Mouse (Mus musculus) heart, embryonic 14.5 days (tissue): ENCODE data around the gene Ccdc34. TPM values are rescaled to one million over a fixed set of nuclear protein-coding genes. Genes with fewer than 3 reads are reported as not detected.
"Not testable (repeated sequence)": the region's sequence is repeated elsewhere in the genome, so short reads cannot be mapped to it uniquely, and the experiment has no call there.

ENCODE experiments used
- ATAC-seq: fragments of 200-750 bp; cut with Nextera tagmentation; 2 replicates; pipeline ENCODE4 v1.8.0; 2017; ENCODE audit warnings: low read depth, moderate TSS enrichment; ENCODE audit not compliant: insufficient number of reproducible peaks, insufficient read depth, low FRiP score
- H3K27ac ChIP-seq, 2 experiments: fragments of 200-500 bp in 1 of 2; fragments of 300-500 bp in 1 of 2; sonication (generic) in 1 of 2; replicated peaks in 1 of 2; 2 replicates each; pipeline ENCODE4 v1.5.1; 2012 to 2014; ENCODE audit warnings: low read depth in 2 of 2, low read length in 2 of 2, control low read depth in 1 of 2, mild to moderate bottlenecking in 1 of 2, mixed read lengths in 1 of 2; ENCODE audit not compliant: control insufficient read depth in 1 of 2, insufficient read depth in 1 of 2
- H3K27me3 ChIP-seq: fragments of 300-500 bp; sonication (generic); 2 replicates; pipeline ENCODE4 v1.6.1; 2014; ENCODE audit warnings: mild to moderate bottlenecking, low read length, control low read depth; ENCODE audit not compliant: control insufficient read depth, insufficient read depth
- H3K36me3 ChIP-seq: fragments of 300-500 bp; sonication (generic); 2 replicates; pipeline ENCODE4 v1.6.1; 2014; ENCODE audit warnings: mild to moderate bottlenecking, control low read depth, low read length, mixed read lengths; ENCODE audit not compliant: control insufficient read depth, insufficient read depth
- H3K4me1 ChIP-seq, 2 experiments: fragments of 200-500 bp in 1 of 2; fragments of 300-500 bp in 1 of 2; sonication (generic) in 1 of 2; 2 replicates each; pipeline ENCODE4 v1.6.1; 2012 to 2014; ENCODE audit warnings: low read length in 2 of 2, control low read depth in 1 of 2, mixed read lengths in 1 of 2; ENCODE audit not compliant: control insufficient read depth in 2 of 2, insufficient read depth in 2 of 2
- H3K4me2 ChIP-seq: fragments of 300-500 bp; sonication (generic); 2 replicates; pipeline ENCODE4 v1.6.1; 2014; ENCODE audit warnings: mild to moderate bottlenecking, low read length
- H3K4me3 ChIP-seq, 2 experiments: fragments of 200-500 bp in 1 of 2; fragments of 300-500 bp in 1 of 2; sonication (generic) in 1 of 2; 2 replicates each; pipeline ENCODE4 v1.5.1; 2012 to 2014; ENCODE audit warnings: low read length in 2 of 2, mild to moderate bottlenecking in 2 of 2, control low read depth in 1 of 2, low read depth in 1 of 2, moderate library complexity in 1 of 2; ENCODE audit not compliant: control insufficient read depth in 1 of 2, insufficient read depth in 1 of 2
- H3K9ac ChIP-seq: fragments of 300-500 bp; sonication (generic); 2 replicates; pipeline ENCODE4 v1.6.1; 2014; ENCODE audit warnings: mild to moderate bottlenecking, low read length
- H3K9me3 ChIP-seq: fragments of 300-500 bp; sonication (generic); 2 replicates; pipeline ENCODE4 v1.6.1; 2016; ENCODE audit warnings: low read length, control low read depth; ENCODE audit not compliant: control insufficient read depth
- WGBS: fragments of 180-500 bp; shearing (Covaris S2); extraction: QIAGEN DNeasy Blood & Tissue Kit; methylation state at CpG from one replicate; pipeline ENCODE4 v1.1.7; 2014; 5-methylcytosine and 5-hydroxymethylcytosine counted together
- polyA plus RNA-seq: library from polyadenylated mRNA; unstranded; fragments of >200 nt; fragmentation: Nextera tagmentation; extraction: Ambion mirVana; gene quantifications from 2 replicates; pipeline ENCODE4 v1.2.1, GENCODE M21; 2014

The Ccdc34 gene
- polyA plus RNA-seq, 1 experiment from 2014 or later = 25.4 TPM

DNA sequence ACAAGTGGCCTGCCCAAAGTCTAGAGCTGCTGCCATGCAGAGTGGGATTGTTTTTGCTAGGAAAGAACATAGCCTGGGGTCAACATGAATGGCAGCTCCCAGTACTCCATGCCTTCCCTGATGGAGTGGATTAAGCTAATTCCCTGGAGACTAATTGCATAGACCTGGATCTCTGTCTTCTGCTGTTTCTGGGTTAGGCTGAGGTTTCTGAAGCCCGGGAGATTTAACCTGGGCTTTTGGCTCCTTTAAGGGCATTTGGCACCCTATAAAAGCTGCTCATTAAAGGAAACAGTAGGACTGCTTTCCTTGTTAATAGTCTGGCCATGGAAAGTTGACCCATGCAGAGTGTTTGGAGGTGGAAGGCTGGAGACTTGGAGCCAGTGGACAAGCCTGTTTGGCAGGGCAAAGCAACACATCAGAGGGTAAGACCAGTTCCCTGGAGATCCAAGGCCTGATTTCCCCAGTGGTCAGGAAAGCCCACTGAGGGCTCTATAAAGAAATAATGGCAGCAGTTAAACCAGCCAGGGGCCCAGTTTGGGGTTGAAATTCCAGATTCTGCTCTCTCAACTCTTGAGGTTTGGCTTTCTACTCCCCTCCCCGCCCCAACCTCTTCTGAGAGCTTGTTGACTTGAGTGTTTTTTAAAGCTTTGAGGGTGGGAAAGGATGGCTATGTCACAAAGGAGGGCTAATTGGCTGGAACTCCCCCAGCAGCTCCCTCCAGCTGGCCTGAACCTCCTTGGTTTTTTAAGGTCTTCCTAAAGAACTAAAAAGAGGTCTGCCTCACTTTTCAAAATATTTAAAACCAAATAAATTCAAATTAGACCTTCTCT, 117.4 kb downstream of the Ccdc34 start:
- ATAC-seq = no peak
- no peak overlapping the region for H3K27ac ChIP-seq
- H3K36me3 ChIP-seq = no peaks in the 10 kb centered on the region
- WGBS = 65% methylated on average over 2 of the region's 2 CpGs
- no peaks in the 10 kb centered on the region for H3K27me3 ChIP-seq
- no peak overlapping the region for H3K4me3 ChIP-seq
- H3K4me2 ChIP-seq = no peak overlapping the region
- no peaks in the 10 kb centered on the region for H3K9me3 ChIP-seq
- no peak overlapping the region for H3K9ac ChIP-seq
- no peaks in the 10 kb centered on the region for H3K4me1 ChIP-seq

DNA sequence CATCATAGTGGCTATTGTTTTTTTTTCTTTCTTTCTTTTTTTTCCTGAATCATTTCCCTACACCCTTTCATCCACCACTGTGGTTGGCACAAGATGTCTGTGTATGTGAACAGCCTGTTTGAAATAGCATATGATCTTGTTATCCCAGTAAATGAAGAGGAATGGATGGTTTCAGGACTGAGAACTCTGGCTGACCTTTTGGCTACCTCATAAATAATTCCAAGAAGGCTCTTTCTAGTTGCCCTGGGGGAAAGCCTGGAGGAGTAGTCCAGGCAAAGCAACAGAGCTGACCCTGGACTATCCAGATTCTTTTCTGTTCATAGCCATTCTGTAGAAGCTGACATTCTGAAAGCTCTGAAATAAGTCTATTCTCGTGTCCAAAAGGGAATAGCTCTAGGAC, 119.7 kb downstream of the Ccdc34 start:
- Histone ChIP-seq H3K27me3 (no peaks in the 10 kb centered on the region), H3K27ac (no peak overlapping the region), H3K4me1 (no peaks in the 10 kb centered on the region), H3K9me3 (no peaks in the 10 kb centered on the region), H3K4me3 (no peak overlapping the region), H3K4me2 (no peak overlapping the region), H3K36me3 (no peaks in the 10 kb centered on the region), H3K9ac (no peak overlapping the region)
- ATAC-seq = no peak
- 74% methylated on average over 1 of the region's 1 CpGs for WGBS

DNA sequence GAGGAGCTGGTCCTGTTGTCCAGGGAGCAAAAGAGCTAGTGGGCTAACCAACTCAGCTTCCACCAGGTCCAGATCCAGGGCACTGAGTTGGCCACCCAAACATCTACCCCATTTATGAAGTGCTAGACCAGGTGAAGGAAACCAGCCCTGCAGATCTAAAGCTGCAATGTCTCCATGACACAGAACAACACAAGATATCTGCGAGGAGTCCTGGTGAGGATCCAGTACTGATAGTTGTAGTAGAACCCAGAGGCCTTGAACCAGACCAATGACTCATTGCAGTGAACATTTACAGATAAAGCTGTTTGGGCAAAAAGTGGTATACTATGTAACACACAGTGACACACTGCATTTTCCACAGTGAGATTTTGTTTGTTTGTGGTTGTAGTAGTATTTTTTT, 120.5 kb downstream of the Ccdc34 start:
- Histone ChIP-seq H3K9me3 (no peaks in the 10 kb centered on the region), H3K27ac (no peak overlapping the region), H3K27me3 (no peaks in the 10 kb centered on the region), H3K4me3 (no peak overlapping the region), H3K4me1 (no peaks in the 10 kb centered on the region), H3K9ac (no peak overlapping the region), H3K36me3 (no peaks in the 10 kb centered on the region), H3K4me2 (no peak overlapping the region)
- no peak for ATAC-seq
- 69% methylated on average over 1 of the region's 1 CpGs for WGBS

DNA sequence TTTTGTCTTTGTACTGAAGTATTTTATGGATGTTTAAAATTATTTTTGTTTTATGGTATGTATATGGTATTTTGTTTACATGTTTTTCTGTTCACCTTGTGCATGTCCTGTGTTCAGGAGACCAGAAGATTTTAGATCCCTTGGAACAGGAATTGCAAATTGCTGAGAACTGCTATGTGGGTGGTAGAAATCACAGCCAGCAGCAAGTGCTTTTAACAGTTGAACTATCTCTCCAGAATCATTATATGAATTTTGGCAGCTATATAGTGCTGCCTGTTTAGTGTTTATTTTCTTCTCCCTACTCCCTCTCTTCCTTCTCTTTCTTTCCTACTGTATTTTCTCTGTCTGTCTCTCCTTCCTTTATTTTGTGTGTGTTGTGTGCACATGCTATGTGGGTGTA, 130.4 kb downstream of the Ccdc34 start:
- not testable (repeated sequence) for H3K27me3 ChIP-seq, H3K4me1 ChIP-seq, H3K36me3 ChIP-seq, H3K4me2 ChIP-seq, H3K27ac ChIP-seq, H3K4me3 ChIP-seq, H3K9me3 ChIP-seq, ATAC-seq, H3K9ac ChIP-seq

DNA sequence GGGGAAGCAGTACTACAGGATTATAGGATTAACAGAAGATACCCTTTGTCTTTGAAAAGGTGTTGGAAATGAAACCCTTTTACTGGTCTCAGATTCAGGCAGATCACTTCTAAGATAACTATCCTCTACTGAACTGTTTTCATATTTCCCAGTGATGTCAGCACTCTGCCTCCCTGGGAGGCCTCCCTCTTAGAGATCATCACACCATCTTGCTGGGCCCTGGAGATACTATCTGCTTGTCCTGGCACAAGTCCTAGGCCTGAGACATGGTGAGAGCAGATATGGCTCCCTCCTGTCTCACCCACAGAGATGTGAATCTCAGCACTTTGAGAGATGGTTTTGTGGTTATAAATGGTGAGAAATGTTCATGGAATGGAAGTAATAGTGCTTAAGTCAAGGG, 131.6 kb downstream of the Ccdc34 start:
- H3K4me3 ChIP-seq = no peak overlapping the region
- H3K4me2 ChIP-seq = no peak overlapping the region
- H3K9ac ChIP-seq = no peak overlapping the region
- no peaks in the 10 kb centered on the region for H3K4me1 ChIP-seq
- H3K9me3 ChIP-seq = no peaks in the 10 kb centered on the region
- H3K36me3 ChIP-seq = no peaks in the 10 kb centered on the region
- no peaks in the 10 kb centered on the region for H3K27me3 ChIP-seq
- no peak for ATAC-seq
- no peak overlapping the region for H3K27ac ChIP-seq

DNA sequence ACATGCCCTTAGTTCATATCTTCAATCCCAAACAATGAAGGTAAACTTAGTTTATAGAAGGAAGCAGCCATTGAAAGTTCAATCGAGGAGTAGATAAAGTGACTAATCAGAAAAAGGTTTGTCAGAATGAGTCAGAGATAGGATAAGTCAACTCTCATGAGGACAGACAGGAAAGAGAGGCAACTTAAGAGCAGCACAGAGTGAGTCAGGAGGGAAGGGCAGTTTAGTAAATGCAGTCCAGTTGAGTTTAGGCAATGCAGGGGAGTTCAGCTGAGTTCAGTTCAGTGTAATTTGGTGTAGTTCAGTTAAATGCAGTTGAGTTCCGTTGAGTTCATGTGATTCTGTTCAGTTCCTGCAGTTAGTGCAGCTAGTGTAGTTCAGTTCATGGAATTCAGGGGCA, 138.7 kb downstream of the Ccdc34 start:
- H3K4me1 ChIP-seq = no peaks in the 10 kb centered on the region
- H3K36me3 ChIP-seq = no peaks in the 10 kb centered on the region
- no peak overlapping the region for H3K9ac ChIP-seq
- H3K4me2 ChIP-seq = no peak overlapping the region
- H3K9me3 ChIP-seq = peaks cover 3% of the 10 kb centered on the region
- no peaks in the 10 kb centered on the region for H3K27me3 ChIP-seq
- no peak overlapping the region for H3K27ac ChIP-seq
- ATAC-seq = no peak
- WGBS = 68% methylated on average over 2 of the region's 2 CpGs
- H3K4me3 ChIP-seq = no peak overlapping the region

DNA sequence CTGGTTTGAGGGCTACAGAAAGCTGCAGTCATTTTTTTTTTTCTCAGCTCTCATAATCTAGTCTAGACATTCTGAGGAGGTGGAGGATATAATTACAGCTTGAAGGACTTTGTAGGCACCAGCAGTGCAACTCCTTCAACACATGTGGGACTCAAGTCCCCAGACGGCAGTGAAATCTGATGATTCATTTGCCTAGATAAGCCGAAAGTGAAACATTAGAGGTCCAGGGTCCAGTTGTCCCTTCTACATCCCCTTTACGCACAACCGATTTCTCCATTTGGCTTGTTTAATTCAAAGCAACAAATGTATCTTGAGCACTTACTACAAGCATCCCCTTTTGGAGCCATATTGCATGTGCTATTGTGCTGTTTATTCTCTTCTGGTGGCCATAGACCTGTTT, 147.4 kb downstream of the Ccdc34 start:
- H3K27me3 ChIP-seq = no peaks in the 10 kb centered on the region
- H3K36me3 ChIP-seq = no peaks in the 10 kb centered on the region
- no peak overlapping the region for H3K27ac ChIP-seq
- no peak overlapping the region for H3K4me2 ChIP-seq
- no peak overlapping the region for H3K4me3 ChIP-seq
- H3K9ac ChIP-seq = no peak overlapping the region
- WGBS = 83% methylated on average over 4 of the region's 4 CpGs
- H3K9me3 ChIP-seq = no peaks in the 10 kb centered on the region
- H3K4me1 ChIP-seq = no peaks in the 10 kb centered on the region
- no peak for ATAC-seq

DNA sequence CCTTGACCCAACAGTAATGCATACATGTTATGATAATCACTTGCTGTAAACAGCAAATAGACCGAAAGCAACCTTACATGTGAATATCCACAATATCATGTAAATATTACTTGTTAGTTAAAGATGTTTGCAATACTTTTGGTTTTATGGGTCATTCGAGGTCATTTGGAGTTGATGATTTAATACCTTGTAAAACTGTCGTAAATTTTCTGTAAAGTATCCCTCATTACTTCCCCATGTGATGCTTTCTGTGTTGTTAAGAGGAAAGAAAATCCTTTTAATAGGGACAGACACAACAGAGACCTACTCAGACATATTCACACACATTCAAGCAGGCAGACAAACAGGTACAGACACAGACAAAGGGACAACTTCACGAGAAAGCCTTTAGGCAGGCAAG, 150.1 kb downstream of the Ccdc34 start:
- WGBS = 81% methylated on average over 4 of the region's 4 CpGs
- no peaks in the 10 kb centered on the region for H3K9me3 ChIP-seq
- H3K9ac ChIP-seq = no peak overlapping the region
- no peaks in the 10 kb centered on the region for H3K27me3 ChIP-seq
- no peak overlapping the region for H3K27ac ChIP-seq
- ATAC-seq = no peak
- no peaks in the 10 kb centered on the region for H3K4me1 ChIP-seq
- H3K4me2 ChIP-seq = no peak overlapping the region
- H3K4me3 ChIP-seq = no peak overlapping the region
- H3K36me3 ChIP-seq = no peaks in the 10 kb centered on the region
